Mouse (Mus musculus): ENCODE results near the gene AI593442. TPM values are rescaled to one million over a fixed set of nuclear protein-coding genes. Genes with fewer than 3 reads are reported as not detected.

Gene AI593442
- polyA plus RNA-seq (2012; rRNA removed): 0.01 TPM in 2 replicates

GRCm38 (mm10) chr9:52679362-52679947 lies at the start of gene AI593442:
AI593442 (minus strand) TSS chr9:52679780.

All from liver, embryonic 18 days (tissue).